Mouse (Mus musculus): ENCODE measurements around the gene St14.
"Not testable (repeated sequence)": the region's sequence is repeated elsewhere in the genome, so short reads cannot be mapped to it uniquely, and the experiment has no call there.

St14 gene

DNA sequence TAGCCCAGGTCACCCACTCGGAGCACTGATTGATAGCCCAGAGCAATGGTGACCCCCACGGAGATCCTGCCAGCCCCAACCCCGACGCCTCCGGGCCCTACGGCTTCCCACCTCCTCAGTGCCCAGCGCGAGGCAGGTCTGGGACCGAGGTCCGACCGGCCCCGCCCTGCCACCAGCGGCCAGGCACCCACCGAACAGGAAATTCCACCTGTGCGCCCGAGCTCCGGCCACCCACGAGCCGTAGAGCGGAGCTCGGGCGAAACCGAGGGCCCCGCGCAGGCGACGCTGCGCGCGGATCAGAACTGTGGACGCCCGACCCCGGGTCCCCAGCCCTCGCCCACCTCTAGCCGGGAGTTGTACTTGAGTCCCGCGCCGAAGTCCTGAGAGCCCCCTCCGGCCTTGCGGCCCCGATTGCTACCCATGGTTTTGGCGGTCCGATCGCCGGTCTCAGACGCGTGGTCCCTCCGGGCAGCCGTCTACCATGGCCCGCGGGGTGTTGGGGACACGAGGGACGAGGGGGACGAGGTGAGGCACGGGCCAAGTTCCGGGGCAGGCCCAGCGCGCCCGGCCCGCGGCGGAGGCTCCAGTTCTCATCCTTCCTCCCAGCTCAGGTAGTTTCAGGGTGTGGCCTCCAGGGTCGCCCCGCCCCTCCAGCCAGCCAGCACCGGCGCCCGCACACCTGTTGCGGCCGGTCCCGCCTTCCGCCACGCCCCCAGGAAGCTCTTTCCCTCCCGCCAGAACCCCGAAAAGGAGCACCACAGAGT lies at the start of gene St14:
TSS of gene St14 (minus strand) at position 649 of the 764 bp plus-strand sequence.
- DNase-seq = peak; percentile 81 to 89

DNA sequence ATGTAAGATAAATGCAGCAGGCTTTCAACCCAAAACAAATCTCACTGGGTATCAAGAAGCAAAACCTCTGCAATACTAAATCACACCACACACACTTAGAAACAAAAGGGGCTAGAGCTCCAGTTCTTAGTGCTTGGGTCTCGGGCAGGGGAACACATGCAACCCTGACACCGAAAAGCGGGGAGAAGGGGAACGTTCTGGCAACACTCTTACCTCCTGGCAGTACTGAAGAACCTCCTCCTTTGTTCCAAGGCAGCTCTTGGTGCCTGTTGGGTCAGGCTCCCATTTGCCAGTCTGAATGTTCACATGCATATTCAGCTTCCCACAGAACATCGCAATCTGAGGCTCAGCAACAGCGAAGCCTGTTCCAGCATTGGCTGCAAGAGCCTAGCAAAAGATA lies 46.0 kb upstream of the St14 start:
- DNase-seq = no peak

DNA sequence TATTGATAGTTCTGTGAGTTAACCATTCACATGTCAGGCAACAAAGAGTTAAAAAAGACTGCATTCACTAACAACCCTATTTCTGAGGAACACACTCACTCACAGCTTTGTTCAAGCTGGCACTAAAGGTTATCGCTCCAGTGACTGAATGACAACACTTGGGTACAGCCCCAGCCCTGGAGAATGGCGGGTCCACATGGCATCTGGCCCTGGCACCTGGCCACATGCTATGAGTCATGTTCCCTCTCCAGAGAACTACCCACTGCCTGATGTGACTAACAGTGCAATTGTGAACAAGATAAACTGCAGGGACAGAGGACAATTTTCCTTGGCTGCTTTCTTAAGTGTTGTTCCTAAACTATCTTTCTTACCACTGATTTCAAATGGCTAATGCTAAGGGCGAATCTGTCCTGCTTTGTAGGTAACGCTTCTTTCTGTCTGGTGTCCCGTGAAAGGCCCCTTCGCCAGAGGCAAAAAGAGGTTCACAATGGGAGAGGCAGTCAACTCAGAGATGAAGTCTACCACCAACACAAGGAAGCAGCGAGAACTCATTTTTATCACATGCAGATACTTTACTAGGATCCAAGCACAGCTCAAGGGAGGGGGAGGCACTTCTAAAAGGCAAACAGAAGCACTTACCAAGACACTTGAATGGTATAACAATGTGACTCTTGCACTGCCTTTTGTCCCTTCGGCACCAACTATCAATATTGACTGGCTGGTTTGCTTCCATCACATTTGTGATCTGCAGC lies 44.9 kb upstream of the St14 start:
- peak; percentile 88 to 92 for DNase-seq

DNA sequence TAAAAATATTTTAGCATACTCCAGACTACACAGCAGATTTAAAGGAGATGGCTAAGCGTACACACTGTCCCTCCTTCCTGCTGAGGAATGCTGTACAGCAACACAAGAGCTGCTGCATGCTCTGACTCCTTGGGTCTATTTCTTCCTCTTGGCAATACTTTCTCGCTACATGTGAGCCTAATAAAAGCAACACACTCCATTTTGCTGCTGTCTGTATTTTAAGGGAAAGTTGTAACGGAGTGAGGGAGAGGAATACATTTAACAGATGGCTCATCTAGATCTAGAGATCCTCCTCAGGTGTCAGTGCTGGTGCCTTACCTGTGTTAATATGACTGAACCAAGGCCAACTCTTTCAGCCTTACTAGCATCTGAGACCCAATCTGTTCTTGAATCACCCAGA lies 44.3 kb upstream of the St14 start:
- DNase-seq = no peak

DNA sequence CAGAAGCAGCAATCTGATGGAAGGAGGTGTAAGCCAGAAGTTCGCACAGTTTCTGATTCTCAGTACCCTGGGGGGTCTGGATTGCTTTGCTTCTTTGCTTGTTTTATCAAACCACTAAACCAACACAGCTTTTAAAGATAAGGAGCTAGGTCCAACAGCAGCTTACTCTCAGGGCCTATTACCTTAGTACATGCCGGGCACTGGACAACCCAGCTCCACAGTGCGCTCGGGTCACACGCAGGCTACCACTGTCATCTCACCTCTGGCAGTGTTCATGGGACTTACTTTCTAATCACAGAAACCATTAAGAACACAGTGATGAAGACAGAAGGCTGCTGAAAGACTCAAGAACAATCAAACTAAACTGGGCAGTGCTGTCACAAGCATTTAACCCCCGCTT lies 43.7 kb upstream of the St14 start:
- no peak for DNase-seq

DNA sequence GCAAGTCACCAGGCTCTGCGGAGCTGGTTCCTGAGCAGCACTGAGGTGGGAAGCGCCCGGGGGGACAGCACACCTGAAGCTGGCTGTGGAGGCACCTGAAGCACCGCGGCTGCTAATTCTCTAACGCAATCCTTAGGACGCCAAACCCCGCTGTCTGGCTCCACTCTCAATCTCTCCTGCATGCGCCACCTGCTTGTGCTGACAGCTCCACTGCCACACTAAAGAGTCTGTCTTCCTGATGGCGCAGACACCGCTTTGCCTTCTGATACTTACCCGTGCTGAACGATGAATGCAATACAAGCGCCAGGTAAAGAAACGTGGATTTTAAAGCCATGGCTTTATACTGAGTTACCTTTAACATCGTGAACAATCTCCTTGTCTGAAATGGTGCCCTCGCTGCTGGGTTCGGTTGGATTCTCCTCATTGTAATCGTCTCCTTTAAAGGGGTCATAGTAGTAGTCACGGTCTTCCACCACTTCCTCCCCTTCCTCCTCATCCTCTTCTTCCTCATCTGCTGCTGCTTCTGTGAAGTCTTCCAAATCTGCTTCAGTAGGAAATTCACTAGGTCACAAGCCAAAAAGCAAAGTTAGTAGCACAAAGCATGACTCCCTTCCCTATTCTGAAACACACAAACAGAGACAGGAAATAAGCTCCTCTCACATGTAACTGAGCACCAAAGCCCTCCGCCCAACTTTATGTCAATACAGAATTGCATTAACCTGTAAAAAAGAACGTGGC lies 36.9 kb upstream of the St14 start:
- no peak for DNase-seq

DNA sequence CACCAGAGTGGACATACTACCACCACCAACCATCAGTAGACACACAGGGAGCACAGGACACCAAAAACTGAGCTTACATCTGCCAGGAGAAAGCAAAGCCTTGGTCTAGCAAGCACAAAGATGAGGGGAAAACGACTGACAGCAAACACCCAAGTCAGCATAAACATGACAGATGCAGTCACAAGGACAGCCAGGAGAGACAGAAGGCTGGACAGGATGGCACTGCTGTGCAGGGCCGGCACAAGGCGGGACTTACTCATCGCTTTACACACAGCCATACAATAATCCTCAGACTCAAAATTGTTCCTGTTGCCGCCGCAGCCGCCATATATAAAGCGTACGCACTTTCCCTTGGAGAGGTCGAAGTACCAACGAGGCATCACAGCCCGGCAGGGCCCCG lies 35.7 kb upstream of the St14 start:
- DNase-seq = no peak

DNA sequence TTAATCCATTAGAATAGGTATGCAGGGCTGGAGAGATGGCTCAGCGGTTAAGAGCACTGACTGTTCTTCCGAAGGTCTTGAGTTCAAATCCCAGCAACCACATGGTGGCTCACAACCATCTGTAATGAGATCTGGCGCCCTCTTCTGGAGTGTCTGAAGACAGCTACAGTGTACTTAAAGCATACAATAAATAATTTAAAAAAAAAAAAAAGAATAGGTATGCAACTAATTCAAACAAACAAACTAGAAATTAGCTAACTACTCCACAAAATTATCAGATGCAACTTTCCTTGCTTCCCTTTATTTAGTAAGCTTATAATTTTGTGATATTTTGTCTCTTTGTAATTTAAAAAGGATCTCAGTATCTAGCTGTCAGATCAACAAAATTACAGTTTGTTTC lies 33.9 kb upstream of the St14 start:
- DNase-seq = not testable (repeated sequence)

DNA sequence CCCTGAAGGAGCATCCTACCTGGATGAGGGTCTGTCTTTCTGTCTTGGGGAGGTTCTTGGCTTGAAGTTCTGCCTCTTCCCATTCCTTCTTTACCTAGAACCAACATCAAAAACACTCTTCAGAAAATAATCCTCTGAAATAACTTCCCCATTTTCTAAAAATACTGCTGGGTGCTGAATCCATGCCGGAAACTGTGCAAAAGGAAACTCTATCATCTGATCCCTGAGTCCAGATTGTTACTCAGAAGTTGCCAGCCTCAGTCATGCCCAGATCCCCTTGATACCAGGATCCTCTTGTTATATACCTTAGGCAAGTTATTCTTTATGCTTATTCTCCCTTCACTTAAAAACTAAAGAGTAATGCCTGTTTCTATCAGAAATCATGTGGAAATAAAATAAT lies 31.7 kb upstream of the St14 start:
- DNase-seq = no peak

DNA sequence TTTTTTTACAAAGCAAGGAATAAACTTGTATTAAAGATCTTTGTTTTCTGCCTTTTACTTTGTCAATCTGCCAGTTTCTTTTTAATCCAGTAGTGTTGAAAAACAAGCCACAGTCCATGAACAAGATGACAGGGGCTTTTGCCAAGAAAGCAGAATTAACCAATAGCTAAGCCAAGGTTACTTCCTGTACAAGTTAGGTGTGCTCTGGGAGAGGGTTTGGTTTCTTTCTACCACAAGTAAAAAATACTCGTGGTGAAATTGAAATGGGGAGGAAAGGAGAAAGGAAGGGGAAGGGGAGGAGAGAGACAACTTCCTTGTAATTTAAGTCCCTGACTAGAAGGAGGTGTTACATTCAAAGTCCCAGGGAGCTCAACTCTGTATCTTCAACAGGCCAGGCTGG lies 31.3 kb upstream of the St14 start:
- DNase-seq = no peak

DNA sequence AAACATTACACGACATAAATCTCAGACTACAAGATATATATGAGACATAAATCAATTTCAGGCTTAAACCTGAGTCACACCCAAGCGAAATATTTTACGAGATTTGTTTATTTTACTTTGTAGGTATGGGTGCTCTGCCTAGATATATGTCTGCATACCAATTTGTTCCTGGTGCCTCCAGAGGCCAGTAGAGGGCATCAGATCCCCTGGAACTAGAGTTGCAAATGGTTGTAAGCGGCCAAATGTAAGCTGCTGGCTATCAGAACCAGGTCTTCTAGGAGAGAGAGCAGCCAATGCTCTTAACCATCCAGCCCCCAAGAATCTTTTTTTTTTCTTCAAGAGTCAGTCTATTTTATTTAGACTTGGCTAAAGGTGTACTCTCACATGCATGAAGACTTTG lies 28.3 kb upstream of the St14 start:
- peak in 1 of 2 experiments; percentile 44 for DNase-seq

DNA sequence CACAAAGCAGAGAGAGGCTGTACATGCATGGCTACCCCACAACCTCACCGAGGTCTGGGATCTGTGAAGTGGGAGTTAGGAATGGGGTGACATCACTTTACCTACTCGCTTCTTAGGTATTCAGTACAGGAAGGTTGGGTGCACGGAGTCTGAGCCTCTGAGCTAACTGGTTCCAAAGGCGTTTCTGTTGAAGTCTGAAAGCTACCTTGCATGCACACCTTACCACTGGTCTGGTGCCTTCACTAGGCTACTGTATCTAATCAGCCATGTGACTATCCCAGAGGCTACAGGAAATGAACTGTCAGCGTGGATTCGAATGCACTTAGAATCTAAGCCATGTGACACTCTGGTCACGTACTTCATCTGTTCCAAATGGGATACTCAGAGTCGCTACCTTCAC lies 24.9 kb upstream of the St14 start:
- DNase-seq = no peak

DNA sequence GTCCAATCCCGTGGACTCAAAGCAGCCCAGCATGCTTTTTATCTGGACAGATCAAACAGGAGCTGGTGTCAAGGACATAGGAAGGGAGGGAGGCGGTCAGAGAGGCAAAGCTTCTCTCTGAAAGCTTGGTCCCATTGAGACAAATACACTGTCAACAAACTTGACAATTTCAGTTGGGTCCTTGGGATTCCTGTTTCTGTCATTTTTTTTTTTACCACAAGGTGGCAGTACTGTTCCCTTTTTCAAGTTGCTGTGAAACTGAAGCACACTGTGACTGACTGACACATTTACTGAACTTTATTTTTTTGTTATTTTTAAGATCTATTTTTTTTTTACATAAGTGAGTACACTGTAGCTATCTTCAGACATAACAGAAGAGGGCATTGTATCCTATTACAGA lies 19.4 kb upstream of the St14 start:
- no peak for DNase-seq

DNA sequence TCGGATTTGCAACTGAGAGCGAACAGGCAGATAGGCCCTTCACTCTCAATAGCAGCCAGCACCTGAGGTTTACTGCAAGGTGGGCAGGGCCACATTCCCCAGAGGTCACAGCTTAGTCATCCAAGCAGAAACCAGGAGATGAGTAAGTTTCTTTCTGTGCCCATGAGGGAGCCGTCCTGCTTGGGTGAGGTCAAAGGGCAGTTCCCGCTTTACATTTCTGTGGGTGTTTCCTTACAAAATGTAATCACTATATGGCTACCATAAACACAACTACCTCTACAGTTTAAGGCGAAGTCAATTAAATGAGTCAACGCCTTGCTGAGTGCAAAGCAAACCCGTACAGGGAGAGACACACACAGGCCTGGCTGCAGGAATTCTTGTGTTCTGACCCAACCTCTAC lies 16.5 kb upstream of the St14 start:
- DNase-seq = no peak

DNA sequence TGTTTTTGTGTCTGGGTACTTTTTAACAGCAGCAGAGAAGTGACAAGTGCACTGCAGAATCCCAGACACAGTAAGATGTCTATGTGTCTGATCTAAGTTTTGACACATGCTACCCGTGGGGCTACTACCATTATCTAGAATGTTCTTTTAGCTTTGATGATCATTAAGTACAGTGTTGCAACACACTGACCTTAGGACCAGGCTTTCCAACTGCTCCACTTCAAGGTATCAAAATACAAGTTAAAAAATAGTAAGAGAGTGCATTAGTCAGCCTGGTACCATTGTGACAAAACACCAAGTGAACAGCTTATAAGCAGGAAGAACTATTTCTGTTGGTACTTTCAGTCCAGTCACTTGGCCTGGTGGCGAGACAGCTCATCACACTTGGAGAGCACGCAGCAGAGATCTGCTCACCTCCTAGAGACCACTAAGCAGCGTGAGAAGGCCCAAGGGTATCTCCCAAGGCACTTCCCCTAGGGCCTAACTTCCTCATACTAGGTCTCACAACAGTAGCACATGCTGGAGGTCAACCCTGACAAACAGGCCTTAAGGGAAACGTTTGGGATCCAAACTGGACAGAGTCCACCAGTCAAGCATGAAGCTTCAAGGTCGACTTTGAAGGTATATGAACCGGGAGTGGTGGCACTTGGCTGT lies 13.7 kb upstream of the St14 start:
- DNase-seq = no peak

DNA sequence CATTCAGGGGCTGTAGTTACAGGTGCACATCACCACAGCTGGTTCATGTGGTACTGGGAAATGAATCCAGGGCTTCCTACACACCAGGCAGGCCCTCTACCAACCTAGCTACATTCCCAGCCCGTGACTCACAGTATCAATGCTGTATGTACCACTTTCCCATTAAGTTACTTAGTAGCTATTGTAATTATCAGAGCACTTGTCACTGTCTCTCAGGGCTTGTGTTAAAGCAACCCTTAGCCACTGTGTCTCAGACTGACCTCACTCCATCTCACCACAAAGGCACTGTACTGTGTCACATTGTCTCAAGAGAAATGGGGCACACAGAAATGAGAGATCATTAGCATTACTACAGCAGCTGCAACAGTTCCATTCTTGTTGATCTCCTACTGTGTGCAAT lies 11.3 kb upstream of the St14 start:
- DNase-seq = no peak

DNA sequence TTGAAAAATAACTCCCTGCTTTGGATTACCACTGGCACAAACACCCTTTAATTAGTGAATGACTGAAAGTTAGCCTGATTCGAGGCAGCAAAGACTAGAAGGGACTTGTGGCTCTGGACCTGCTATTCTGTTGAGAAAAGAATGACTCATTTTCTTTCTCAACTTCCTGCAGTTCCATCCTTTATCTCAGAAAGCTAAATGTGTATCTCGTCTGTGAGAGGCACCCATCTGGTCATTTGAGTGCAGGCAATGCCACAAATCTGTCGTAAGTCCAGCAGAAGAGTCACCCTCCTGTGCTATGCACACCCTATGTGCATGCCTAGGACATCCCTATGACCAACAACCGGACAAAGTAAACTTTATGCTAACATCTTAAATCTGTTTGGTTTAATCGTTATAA lies 1.5 kb upstream of the St14 start:
- DNase-seq = no peak

DNA sequence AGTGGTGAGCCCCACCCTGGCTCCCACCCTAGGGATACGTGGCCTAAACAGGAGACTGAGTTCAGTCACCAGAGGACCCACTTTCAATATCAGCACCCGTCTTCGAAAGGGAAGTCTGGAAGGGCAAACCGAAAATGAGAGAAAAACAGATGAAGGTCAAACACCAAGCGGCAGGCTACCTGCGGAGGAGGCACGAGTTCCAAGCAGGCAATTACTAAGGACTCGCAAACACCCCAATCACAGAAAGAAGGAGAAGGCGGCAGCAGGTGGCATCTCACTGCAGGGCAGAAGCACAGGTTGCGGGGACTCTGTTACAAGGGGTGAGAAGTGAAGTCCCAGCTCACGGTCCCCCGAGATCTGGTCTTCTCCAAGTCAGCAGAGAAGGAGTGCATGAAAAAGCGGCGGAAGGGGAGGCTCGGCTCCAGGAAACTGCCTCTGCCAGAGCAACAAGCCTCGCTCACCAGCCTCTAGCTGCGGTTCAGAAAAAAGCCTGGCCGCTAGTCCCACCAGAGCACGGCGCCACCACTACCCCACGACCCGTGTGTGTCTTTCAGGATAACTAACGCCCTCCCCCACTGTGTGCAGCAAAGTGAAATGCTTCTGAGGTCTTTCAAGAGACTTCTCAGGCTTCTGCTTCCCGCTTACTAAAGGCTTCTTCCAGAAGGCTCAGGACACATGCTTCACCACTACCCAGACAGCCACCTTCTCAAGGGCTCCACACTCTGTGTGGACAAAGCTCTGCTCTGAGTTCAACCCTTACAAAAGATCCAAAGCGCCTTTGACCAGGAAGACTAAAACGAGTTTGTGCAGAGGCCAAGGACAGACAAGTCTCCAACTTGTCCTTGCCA lies 1.1 kb downstream of the St14 start:
- DNase-seq = peak in 1 of 2 experiments; percentile 14

DNA sequence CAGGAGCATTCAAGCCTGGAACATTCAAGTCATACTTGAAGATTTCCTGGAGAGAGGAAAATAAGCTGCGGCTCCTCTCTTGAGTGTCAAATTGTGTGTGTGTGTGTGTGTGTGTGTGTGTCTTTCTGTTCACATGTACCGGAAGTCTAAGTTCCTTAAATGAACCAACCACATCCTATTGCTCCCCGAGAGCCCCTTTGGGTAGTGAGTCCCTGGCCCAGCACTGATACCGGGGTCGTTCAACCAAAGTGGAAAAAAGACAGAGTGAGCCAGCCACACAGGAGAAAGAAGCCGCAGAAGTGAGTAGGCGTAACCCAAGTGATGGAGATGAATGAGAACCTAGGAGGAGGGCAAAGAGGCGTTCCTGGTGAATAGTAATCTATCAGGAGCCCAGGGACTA lies 1.7 kb downstream of the St14 start:
- no peak for DNase-seq

DNA sequence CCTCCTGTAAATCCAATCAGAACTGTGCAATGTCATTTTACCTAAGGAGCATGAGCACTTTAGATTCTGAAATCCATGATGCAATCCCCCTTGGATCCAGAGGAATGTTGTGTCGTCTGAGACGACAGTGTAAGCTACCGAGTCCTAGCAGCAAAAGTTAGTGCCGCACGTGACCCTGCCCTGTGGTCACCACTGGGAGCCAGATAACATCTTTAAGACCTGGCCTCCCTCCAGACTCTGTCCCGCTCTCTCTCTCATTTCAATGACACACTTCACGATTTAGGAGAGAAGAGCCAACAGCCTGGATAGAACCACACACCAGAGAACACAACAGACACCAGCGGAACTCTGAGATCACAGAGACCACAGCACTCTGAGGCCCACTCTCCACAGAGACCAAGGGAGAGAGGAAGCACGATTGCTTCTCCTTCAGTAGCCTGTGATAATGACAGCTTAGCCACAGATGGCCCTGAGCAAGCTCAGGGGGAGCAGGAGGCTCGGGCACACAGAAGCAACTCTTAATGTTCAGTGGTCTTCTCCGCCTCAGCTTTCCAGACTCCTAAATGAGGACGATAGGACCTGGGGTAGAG lies 3.7 kb downstream of the St14 start:
- DNase-seq = no peak

DNA sequence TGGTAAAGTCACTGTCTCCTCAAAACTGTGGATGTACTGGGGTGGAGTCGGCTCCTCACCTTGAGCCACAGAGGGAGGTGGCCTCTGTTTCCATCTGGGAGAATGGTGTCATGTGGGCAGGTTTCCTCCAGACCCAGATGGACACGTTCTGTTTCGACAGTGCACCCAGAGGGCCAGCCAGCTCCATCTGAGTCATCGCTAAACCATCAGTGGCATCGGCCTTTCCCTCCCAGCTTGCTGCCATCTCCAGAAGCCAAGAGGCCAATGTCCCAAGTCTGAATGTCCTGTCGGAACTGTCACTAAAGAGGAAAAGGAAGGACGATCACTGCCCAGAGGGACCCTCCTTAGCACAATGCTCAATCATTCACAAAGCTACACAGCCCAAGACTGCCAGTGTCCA lies 5.6 kb downstream of the St14 start:
- no peak for DNase-seq

DNA sequence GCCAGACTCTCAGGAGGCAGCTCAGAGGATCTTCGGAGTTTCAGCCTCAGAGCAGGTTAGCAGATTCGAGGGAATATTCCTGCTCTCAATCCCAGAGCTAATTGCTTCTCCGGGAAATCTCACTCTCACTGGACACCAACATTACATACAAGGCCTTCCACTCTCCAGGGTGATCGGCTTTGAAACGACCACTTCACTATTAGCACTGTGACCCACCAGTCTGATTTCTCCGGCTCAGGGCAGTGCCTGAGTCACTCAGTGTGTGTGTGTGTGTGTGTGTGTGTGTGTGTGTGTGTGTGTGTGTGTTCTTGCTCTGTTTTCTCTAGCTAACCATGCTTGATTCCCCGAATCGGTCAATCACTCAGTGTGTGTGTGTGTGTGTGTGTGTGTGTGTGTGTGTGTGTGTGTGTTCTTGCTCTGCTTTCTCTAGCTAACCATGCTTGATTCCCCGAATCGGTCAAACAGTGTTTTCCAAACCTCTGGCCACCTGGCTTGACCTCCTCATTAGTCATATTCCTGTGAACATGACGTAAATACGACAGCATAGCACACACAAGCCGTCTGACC lies 9.1 kb downstream of the St14 start:
- DNase-seq = no peak

Data from lung, postnatal 4 days (tissue).